Mouse (Mus musculus): ENCODE results near the gene Rnf151.
A peak's percentile ranks its signal among the peaks of the same experiment; 100 is the strongest.

DNA sequence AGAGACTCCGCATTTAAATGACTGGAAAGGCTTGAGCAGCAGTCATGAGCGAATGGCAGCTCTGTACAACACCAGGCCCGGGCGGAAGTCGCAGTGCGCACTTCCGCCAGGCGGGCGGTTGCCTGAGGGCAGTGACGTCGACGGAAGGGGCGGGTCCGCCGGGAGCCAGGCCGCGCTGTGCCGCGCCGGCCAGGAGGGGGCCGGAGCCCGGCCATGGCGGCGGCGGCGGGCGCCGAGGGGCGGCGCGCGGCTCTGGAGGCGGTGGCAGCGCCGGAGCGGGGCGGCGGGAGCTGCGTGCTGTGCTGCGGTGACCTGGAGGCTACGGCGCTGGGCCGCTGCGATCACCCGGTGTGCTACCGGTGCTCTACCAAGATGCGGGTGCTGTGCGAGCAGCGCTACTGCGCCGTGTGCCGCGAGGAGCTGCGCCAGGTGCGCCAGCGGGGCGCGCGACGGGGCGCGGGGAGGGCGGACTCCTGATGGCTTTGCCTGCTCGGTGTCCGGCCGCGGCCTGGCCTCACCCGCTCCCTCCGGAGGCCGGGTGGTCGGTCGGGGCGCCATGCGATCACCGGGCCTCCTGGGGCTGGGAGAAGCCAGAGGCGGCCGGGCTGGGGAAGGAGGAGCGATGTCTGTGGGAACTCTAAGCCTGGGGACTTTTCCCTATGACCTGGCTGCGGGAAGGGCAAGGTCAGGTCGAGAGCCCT lies 48.2 kb downstream of the Rnf151 start, which contains the start of gene Zfp598:
- peak; percentile 53; the same call in 1 of the 2 replicates for TF ChIP-seq EP300 (IDR thresholded peaks at IDR 0.05; ENCODE audit: insufficient read depth, low read depth, low read length)
- peak; percentile 88 for TF ChIP-seq POLR2A (IDR thresholded peaks at IDR 0.05; ENCODE audit: insufficient read depth, low read depth, low read length)
- peak; percentile 58 for TF ChIP-seq CTCF (IDR thresholded peaks at IDR 0.05)
